Mouse (Mus musculus) kidney, postnatal 25 days (tissue): ENCODE measurements around the gene Fasn.
"Not testable (repeated sequence)": the region's sequence is repeated elsewhere in the genome, so short reads cannot be mapped to it uniquely, and the experiment has no call there.

Source experiments
- DNase-seq, 2 experiments: peaks; one replicate each; pipeline ENCODE4 v3.0.0; 2021; ENCODE audit warnings: mixed read lengths in 2 of 2

Gene Fasn

DNA sequence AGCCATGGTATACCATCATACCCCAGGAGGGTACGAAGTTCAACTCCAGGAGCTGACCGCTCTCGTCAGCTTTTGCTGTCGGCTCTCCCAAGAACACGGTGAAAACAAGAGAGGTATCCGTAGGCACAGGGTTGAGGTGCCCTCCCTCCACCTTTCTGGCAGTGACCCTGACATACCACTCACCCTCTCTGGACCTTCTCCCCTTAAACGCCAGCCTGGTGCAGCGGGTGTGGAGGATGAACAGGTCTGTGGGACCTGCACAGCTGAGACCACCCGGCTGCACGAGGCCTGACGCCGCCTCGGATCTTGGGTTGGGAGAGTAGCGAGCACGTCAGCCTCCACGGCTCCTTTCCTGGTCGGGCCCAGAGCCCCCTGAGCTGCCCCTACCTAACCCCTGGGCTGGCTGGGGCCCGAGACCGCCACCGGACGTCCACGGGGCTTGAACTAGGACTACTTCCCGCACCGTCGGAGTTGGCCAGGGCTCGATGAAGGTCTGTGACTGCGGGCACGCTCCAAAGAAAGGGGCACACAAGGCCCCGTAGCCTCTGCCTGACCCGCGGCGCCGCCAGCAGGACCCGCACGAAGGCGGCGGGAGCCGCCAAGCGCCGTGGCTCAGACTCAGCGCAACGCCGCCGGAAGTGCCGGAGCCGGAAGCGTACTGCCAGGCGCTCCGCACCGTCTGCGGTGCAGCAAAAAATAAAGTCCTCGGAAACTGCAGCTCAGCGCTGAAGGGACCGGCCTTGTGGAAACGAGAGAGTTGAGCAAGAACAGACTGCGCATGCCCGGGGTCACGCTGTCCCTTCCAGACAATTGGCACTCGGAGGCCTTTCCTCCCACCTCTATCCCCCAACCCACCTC, 28.4 kb downstream of the Fasn start, which contains the start of gene Dus1l:
Dus1l (minus strand) TSS at position 648 of the 858 bp plus-strand sequence.
- DNase-seq = peak; percentile 96 to 97

DNA sequence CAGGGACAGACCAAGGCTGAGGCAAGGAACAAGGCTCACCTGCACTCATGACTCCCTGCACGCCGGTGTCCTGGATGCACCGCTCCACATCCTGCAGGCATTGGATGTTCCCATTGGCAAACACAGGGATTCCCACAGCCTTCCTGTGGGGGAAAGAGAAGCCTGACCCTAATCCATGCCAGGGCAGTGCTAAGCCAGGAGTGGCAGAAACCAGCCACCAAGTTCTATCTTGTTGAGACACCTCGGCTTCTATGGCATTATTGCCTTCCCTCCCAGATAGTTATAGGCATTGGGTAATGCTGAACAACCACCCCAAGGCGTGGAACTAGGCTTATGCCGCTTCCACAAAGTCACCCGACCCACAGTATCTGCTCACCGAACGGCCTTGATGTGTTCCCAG, 31.7 kb downstream of the Fasn start:
- DNase-seq = no peak

DNA sequence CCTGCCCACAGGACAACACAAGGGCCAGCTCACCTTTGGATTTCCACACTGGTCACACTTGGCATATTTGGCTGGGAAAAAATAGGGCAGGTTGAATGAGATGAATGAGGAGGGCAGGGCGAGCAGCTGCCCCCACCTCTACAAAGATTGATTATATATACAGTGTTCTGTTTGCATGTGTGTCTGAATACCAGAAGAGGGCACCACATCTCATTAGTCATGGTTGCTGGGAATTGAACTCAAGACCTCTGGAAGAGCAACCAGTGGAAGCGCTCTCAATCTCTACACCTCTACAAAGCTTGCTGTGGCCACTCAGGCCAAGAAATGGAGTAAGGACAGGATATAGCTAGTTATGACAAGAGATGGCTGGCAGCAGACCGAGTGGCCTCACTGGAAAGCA, 34.5 kb downstream of the Fasn start:
- peak in 1 of 2 experiments; percentile 24 for DNase-seq

DNA sequence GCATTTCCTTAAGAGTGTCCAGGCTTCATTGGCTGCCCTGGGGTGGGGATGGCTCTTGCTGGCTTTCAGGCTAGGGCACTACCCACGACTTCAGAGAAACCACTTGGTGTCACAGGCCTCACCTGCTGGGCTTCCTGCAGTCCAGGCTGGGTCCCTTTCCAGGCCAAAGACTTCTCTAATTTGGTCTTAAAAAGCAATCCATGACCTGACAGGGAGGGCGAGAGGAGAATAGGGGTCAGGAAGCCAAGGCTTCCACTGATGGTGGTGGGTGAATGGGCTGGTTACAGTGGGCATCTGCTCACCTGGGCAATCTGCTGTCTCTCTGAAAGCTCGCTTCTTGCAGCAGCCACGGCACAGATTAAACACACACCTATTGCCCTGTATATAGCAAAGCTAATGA, 35.0 kb downstream of the Fasn start:
- DNase-seq = peak in 1 of 2 experiments; percentile 33

DNA sequence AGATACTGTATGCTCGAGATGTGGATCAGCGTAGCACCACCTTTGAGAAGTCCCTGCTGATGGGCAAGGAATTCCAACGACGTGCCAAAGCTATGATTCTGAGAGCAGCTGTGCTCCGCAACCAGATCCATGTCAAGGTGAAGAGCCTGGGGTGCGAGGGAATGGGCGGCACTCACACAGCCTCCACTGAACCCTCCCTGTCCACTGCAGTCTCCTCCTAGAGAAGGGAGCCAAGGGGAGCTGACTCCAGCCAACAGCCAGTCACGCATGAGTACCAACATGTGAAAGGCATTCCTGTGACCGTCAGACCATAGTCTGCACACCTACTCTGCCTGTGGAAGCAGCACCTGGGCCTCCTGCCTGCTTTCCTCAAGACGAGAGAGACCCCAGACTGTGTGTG, 35.9 kb downstream of the Fasn start:
- peak; percentile 25 to 73 for DNase-seq

DNA sequence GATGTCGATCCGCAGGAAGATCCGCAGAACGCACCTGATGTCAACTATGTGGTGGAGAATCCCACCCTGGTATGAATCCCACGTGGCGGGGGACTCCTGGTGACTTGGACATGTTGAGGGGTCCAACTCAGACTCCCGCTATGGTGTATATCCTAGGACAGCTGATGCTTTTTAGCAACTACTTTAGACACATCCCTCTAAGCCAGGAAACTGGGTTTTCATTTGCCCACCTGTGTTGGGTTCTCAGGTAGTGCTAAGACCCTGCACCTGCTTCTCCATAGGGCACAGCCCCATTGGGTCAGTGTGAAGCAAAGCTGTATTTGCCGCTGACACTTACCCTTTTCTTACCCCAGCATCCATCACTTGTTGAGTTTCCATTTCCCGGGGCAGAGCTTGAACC, 39.2 kb downstream of the Fasn start:
- DNase-seq = peak in 1 of 2 experiments; percentile 24

DNA sequence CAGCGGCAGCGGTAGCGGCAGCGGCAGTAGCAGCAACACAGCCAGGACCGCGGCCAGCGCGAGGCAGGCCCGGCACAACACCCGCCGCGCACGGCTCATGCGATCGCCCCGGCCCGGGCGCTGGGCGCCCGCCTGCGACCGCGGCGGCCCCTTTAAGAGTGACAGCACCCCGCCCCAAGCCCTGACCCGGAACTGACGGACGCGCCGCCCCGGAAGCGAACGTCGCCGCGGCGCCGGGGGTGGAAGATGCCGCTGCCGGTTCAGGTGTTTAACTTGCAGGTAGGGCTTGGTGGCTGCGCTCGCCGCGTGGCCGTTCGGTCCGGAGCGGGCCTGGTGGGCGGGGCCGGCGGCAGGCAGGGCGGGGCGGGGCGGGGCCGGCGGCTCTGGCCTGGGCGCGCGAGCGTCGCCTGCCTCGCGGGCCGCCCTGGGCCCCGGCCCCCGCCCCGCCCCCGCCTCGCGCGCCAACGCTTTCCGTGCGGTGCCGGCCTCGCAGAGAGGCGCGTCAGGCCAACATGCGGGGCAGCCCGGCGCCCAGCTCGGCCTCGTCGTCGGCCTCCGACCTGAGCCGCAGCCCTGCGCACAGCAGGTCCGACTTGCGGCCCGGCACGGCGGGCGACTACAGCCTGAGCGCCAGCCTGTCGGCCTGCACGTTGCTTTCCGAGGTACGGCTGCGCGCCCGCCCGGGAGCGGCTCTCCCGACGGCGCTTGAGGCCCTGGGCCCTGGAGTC, 40.1 kb downstream of the Fasn start, which contains the start of the genes Rfng and Gps1:
Rfng (minus strand) TSS at position 144 of the 728 bp plus-strand sequence.
Gps1 (plus strand) TSS at position 209 of the 728 bp plus-strand sequence.
- DNase-seq = peak; percentile 85 to 93

DNA sequence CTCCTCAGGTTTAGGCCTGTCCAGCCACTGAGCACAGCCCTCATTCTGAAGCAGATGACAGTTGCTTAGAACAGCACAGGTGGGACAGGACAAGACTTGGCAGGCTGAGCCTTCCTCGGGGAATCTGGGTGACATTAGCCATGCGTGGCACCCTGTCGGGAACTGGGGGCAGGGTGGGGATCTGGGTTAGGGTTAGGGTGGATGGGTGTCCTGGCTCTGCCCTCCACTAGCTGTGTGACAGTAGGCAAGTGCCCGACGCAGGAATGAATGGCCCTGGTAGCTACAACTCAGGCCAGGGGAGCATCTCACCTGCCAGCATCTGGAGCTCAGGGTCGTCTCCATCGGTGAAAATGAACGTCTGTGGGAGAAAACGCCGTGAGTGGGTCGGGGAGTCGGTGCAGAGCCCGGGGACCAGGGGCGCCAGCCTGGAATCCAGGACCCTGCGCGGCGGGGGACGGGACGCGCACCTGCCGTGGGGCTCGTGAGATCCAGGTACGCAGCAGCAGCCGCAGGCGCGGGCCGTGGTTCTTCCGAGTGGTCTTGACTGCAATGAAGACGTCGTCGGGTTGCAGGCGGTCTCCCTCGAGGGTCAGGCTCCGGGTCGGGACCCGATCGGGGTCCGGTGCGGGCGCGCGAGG, 40.8 kb downstream of the Fasn start:
- DNase-seq = peak in 1 of 2 experiments; percentile 52

DNA sequence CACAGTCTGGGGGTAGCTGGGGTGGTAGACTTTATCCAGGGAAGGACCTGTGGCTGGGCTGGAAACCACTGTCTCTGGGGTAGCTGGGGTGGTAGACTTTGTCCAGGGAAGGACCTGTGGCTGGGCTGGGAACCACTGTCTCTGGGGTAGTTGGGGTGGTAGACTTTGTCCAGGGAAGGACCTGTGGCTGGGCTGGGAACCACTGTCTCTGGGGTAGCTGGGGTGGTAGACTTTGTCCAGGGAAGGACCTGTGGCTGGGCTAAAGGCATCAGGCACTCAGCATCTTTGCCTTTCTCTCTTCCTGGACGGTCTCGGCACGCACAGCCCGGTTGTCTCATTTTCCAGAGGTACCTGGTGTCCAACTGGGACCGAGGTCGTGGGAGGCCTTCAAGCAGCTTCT, 43.0 kb downstream of the Fasn start:
- DNase-seq = peak in 1 of 2 experiments; percentile 72

DNA sequence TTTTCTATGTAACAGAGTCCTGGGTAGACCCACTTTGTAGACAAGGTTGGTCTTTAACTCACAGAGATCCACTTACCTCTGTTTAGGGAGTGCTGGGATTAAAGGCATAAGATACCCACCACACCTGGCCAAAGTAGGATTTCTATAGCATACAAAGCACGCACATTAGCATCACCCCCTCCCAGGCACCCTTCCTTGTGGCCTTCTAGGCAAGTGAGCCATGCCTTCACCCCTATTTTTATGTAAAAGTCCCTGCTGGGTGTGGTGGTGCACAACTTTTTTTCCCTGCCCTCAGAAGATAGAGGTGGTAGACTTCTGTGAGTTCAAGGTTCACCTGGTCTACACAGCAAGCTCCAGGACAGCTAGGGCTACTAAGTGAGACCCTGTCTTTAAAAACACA, 44.5 kb downstream of the Fasn start:
- DNase-seq = no peak

DNA sequence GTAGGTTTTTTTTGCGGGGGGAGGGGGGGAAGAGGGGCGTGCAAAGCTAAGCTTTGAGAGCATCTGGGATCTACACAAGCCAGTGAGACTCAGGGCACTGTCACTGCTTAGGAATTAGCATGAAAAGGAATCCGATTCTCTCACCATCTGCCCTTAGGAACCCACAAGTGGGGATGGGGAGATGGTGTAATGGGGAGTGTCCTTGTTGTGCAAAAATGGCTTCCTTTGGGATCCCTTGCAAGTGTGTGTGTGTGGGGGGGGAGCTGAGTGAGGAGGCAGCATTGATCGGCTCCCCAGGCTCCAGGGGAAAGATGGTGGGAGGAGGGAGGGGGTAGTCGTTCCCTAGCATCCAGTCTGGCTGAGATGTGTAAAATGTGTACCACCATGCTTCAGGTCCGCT, 47.2 kb downstream of the Fasn start:
- peak in 1 of 2 experiments; percentile 6 for DNase-seq

DNA sequence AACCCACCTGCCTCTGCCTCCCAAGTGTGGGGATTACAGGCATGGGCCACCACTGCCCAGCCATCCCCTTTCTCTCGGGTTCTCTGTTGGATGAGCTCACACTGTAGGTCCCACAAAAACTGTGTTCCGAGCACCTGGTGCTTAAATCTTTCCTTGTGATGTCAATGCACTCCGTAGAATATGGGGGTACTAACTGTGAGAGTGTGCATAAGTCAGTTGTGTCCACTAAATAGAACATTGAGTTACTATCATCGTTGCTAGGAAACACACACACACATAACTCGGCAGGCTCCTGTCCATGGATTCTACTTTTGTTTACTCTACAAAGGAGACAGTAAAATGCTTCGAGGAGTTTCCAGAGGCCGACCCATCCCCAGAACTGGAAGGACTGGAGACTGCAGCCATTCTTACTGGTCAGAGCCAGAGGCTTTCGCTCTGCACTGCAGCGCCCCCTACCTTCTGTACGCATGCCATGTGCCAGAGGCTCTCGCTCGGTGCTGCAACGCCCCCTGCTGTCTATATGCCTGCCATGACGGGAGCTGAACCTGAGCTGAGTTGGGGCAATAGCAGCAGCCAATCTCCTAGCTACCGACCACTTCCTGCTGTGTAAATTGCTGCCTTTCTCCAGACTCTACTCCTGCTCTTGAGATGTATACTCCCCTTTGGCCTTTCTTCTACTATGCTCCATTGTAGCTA, 48.4 kb downstream of the Fasn start:
- DNase-seq = peak; percentile 94 to 98

DNA sequence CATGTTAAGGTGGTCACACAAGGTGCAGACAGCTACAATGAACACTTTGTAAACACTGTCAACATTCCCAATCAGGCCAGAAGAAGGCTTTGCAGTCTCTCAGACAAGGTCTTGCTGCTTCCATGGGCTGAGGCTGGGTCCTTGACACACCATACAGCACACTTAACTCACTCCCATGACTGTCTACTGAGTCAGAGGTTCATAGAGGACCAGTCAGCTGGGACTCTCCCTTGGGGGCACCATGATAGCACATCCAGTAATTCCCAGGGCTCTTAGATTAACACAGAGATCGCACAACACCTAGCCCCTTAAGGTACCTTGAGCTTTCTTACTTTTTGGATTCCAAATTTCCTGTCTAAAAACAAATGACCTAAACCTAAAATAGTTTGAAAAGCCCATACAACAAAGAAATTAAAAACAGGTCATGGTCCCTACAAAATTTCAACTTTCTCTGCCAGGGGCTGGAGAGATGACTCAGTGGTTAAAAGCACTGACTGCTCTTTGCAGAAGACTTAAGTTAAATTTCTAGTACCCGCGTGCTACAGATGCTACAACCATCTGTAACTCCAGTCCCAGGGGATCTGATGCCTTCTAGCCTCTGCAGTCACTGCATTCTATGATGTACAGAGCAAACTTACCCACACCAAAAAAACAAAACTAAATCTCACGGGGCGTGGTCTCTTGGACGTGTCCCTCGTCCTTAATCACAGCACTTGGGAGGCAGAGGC, 50.7 kb downstream of the Fasn start:
- DNase-seq = peak in 1 of 2 experiments; percentile 3

DNA sequence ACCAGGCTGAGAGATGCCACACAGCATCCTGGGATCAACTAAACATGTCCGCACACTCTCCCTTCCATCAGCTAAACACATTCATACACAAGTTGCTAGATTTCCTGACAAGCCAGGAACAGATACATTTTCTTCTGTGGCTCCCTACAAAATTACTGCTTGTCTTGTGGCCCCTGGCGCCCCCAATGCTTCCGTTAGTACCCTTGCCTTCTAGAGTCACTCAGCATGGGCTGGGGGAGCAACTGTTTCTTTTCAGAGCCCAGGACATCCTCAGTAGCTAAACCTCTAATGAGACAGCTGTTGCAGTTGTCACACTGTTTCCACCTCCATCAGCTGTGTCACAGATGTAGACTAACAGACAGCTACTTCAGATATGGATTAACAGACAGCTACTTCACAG, 51.6 kb downstream of the Fasn start:
- peak in 1 of 2 experiments; percentile 22 for DNase-seq

DNA sequence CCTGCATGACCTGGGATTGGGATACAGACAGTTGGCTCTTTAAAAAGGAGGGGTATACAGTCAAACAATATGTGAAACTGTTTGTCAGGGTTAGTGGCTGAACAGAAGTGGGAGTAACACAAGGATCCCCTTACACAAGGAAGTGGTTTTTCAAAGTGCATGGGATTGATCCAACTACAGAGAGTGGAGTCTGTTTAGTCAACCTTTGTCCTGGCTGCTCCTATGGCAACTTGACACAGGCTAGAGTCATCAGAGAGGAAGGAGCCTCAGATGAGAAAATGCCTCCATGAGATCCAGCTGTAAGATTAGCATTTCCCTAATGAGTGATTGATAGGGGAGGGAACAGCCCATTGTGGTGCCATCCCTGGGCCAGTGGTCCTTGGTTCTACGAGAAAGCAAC, 56.1 kb downstream of the Fasn start:
- no peak for DNase-seq

DNA sequence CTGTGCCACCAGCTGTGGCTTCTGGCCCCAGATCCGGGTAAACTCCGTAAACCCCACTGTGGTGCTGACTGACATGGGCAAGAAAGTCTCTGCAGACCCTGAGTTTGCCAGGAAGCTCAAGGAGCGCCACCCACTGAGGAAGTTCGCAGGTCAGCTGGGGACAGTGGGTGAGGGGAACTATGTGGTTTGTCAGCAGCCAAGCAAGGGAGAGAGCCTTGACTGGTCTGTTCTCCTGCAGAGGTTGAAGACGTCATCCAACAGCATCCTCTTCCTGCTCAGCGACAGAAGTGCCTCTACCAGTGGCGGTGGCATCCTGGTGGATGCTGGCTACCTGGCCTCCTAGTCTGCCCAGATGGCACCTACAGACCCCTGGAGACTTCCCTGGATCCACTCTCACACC, 57.3 kb downstream of the Fasn start:
- peak in 1 of 2 experiments; percentile 9 for DNase-seq

DNA sequence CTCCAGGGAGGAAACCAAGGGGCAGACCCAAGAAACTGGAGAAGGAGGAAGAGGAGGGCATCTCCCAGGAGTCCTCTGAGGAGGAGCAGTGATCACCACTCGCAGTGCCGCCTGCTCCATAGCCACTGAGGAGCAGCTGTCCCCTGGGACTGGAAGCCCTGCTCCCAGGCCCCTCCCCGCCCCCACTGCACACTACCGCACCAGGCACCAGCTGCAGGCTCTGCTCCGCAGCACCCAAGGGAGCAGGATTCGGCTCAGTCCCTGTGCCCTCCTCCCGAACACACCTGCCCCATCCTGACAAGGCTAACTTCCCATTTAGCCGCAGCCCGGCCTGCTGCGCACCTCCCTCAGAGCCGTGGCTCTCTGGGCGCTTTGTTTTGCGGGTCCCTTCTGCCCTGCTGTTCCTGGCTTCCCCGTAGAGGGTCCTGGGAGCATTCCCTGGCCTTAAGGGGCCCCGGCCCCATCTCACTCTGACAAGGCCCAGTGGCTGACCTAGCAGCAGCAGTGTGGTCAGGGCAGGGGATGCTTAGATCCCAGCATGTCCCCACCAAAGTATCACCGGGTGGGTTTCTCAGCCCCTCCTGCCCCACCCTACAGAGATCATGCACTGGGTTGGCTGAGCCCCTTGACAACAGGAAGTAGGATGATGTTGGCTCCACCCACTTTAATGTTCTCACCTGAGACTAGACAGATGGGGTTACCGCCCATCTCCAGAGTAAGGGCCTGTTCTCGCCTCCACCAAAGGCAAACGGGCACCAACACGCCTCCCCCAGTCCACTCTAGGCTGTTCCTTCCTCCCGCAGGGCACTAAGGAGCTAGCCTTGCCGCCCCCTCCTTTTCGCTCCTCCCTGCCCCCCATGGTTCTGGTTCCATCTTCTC, 61.0 kb downstream of the Fasn start:
- DNase-seq = not testable (repeated sequence)

DNA sequence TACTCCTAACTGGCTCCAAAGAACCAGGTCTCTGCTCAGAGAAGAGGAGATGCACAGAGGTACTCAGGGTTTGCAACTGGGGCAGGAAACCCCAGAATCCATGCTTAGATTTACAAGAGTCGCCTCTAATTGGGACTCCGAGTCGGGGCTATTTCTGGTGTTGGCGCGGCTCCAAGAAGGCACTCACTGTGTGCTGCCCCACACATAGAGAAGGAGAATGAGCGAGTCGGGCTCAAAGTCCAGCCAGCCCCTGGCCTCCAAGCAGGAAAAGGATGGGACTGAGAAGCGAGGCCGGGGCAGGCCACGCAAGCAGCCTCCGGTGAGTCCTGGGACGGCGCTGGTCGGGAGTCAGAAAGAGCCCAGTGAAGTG, 61.7 kb downstream of the Fasn start, which contains the start of gene Hmga1b:
Hmga1b (plus strand) TSS at position 123 of the 370 bp plus-strand sequence.
- DNase-seq = peak in 1 of 2 experiments; percentile 45

DNA sequence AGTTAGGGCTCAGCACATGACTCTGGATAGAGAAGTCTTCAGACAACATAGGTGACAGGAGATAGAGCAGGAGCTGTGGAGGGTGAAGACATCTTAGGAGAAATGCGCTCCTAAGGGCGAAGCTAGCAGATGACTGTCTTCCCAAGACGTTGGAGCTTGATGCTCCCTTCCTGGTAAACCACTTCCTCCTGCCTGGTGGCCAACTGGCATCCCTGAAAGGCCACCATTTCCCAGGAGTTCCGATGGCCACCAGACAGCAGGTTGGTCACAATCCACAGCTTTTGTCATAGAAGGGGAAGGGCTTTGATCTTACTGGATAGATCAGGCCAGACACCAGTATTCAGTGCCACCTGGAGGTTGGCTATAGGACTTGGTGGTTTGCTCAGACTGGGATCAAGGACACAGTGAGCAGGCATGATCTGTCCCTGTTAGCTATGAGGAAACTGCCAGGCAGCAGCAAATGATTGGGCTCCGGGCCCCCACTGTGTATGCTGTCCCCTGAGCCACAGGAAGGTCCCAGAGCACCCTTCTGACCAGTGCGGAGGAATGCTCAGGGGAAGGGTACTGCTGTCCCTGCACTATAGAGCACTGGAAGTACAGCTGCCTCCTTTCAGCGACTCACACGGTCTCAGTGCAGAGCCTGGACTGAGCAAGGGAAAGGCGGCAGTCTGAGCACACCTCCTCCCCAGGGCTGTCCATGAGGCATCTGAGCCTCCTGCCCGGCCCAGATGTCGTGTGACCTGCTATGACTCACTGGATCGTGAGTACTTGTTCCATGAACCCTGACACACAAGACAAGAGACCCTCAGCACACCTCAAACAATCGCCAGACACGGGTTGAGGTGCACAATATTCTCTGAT, 62.3 kb downstream of the Fasn start:
- DNase-seq = peak in 1 of 2 experiments; percentile 28

DNA sequence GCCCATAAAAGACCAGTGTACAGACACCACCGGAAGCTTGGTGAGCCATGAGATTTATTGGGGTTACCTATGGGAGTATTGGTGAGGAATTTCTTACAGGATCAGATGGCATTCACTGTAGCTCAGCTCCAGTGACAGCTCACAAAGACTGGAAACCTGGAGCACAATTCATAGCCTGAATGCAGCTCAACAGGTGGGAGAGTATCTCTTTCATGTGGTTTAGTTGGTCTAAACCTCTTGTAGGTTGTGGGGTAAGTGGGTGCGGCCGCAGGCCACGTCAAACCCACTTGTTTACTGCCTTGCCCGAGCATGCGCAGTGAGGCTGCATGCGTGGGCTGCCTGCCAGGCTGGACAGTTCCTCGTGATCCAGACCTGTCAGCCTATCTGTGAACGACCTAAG, 64.1 kb downstream of the Fasn start:
- DNase-seq = peak in 1 of 2 experiments; percentile 39
